Mouse (Mus musculus) hindlimb bud, embryonic 11.5 days (tissue): ENCODE data around the gene Kcnmb2.
A peak's percentile ranks its signal among the peaks of the same experiment; 100 is the strongest.

Experiments
- DNase-seq: peaks from one replicate; pipeline ENCODE4 v3.0.0-alpha.2; 2012; ENCODE audit warnings: low read depth, low spot score; ENCODE audit errors: extremely low spot score

Gene Kcnmb2

DNA sequence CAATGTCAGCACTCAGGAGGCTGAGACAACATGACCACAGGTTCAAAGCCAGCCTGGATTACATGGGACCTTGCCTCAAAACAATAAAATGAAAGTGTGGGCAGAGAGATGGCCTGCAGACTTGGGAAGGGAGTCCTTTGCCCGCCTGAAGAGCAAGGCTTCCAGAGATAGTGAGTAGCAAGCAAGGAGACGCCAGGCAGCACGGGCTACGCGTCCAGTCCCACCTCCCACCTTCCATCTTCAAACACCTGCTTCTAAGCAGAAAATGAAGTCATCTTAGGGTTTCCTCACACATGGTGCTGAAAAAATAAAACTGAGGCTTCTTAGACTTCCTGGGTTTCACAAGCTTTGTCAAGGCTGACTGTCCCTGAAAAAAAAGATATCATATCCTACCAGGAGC lies 109.3 kb downstream of the Kcnmb2 start:
- no peak for DNase-seq

- no peak for DNase-seq
Measured at GRCm38 (mm10) chr3:32012205-32012931, 110.1 kb downstream of the Kcnmb2 start.

GRCm38 (mm10) chr3:32020981-32021380 lies 118.7 kb downstream of the Kcnmb2 start:
- no peak for DNase-seq

DNA sequence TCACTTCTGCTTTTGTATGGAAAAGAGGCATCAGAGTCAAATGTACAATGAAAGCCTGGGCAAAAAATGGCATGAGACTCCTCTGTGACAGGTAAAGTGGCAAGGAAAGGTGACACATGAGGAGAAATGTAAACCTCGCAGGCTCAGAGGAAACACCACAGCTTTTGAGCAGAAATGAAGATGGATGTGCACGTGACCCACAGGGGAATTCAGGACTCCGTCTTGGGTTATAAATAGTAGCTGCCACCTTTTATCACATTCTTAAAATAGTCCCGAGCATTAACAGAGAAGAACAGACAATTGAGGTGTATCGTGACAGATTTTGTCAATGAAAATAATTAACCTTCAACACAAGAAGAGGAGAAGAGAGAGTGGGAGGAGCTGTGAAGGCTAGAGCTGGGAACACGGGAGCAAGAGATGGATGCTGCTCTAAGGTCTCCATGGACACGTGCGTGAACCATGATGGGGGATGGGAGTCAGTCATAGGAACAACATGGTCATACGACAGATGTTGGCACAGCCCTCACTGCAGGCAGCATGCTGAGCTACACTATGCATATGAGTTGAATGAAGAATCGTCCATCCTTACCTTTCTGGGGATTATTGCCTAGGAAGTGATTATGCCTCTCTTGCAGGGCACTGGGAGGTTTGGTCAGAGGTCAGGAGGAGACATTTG lies 127.2 kb downstream of the Kcnmb2 start:
- DNase-seq = no peak

GRCm38 (mm10) chr3:32032381-32032780 lies 130.1 kb downstream of the Kcnmb2 start:
- no peak for DNase-seq

- no peak for DNase-seq
Measured at GRCm38 (mm10) chr3:32043814-32044213, 141.5 kb downstream of the Kcnmb2 start.

DNA sequence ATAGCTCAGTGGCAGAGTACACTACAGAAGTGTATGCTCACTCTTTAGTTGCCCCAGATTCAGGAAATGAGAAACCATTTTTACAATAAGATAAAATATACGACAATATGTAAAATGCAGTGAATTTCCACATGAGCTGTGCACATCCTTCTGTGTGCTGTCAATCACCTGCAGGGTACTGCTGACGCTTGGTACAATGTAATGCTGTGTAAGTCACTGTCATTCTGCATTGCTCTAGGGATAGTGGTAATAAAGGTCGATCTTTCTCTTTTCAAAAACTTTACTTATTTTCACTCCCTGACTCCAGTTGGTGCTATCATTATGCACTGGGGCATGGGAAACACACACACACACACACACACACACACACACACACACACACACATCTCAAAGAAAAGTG lies 146.5 kb downstream of the Kcnmb2 start:
- DNase-seq = no peak

GRCm38 (mm10) chr3:32052596-32052995 lies 150.3 kb downstream of the Kcnmb2 start:
- no peak for DNase-seq

DNA sequence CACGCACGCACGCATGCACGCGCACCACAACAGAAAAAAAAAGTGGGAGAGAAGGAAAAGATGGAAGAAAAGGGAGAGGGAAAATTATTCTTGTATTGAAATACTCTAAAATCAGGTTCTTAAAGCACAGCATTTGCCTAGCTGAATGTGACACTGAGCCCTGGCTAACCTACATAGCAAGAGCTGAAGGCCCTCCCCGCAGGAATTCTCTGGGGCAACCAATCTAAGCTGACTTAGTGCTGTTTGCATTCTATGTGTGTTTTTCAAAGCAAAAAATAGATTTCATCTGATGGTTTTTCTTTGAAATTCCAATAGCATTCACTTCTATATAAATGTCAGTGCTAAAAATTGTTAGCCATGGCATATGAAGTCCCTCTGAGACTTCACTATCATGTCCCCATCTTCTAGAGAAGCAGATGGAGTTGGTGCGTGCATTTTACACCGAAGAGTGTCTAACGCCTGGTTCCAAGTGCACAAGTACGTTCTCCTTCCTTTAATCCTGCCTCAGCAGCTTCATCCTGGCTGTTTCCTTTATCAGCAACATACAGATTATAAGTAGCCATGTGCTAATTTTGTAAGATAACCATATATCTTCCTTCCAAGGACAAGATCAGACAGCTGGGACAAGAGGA lies 151.4 kb downstream of the Kcnmb2 start:
- no peak for DNase-seq

GRCm38 (mm10) chr3:32059888-32060656 lies 157.8 kb downstream of the Kcnmb2 start:
- peak; percentile 30 for DNase-seq

- DNase-seq = no peak
Measured at GRCm38 (mm10) chr3:32062685-32063084, 160.4 kb downstream of the Kcnmb2 start.

DNA sequence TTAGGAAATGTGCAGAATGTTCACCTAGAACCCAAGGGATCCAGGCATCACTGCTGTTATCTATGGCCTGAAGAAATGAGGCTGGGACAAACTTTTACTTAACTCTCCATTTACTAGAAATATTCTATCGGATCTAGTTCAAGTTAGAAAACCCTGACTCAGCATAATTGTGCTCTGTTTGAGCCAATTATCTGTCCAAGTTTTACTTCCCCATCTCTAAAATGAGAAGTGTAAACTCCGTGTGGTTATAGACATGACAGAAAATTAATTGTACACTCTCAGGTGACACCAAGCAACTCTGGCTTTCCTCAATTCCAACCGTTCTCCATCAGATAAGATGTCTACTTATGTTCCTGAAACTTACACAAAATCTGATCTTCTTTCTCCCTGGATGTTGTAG lies 161.0 kb downstream of the Kcnmb2 start:
- DNase-seq = no peak

- DNase-seq = no peak
Measured at GRCm38 (mm10) chr3:32067004-32067935, 165.0 kb downstream of the Kcnmb2 start.

GRCm38 (mm10) chr3:32073881-32074280 lies 171.6 kb downstream of the Kcnmb2 start:
- no peak for DNase-seq

DNA sequence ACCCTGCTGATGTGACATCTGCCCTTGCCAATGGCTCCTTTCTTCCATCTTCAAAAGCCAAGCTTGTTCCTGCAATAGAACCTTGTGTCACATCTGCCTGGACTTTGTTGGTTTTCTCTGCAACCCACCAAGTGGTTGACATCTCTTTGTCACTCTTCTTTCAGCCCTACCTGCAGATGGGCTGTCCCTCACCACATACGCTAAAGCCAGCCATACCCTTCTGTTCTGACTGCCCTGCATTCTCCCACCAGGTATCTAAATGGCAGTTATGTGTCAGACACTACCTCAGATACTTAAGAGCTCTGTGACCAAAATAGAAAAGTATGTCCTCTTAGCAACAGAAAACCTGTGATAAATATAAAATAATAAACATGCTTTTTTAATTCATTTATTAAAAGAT lies 186.5 kb downstream of the Kcnmb2 start:
- DNase-seq = no peak

- no peak for DNase-seq
Measured at GRCm38 (mm10) chr3:32101391-32101790, 199.1 kb downstream of the Kcnmb2 start.

- no peak for DNase-seq
Measured at GRCm38 (mm10) chr3:32119851-32120250, 217.5 kb downstream of the Kcnmb2 start.

DNA sequence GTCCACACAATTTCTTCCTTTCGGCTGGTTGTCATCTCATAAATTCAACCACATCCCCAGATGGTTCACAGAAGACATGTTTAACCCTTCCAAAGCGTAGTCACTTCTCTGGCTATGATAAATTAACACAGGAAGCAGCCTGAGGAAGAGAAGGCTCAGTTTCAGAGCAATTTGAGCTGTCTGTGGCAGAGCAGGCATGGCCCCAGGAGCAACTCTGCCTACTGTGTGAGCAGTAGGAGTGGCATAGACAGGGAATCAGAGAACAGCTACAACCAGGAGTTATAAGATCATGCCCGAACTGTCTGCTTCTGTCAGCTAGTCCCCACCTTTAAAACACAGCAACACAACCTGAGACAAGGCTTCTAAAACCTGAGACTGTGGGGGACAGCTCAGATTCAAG lies 219.4 kb downstream of the Kcnmb2 start:
- DNase-seq = no peak

- no peak for DNase-seq
Measured at GRCm38 (mm10) chr3:32125431-32125830, 223.1 kb downstream of the Kcnmb2 start.

GRCm38 (mm10) chr3:32128391-32128790 lies 226.1 kb downstream of the Kcnmb2 start:
- DNase-seq = no peak
